Mouse (Mus musculus) right cerebral cortex, postnatal 14 days (tissue): ENCODE results near the gene Psap.
"Not testable (repeated sequence)": the region's sequence is repeated elsewhere in the genome, so short reads cannot be mapped to it uniquely, and the experiment has no call there.

Source experiments
- DNase-seq: peaks from one replicate; pipeline ENCODE4 v3.0.0; 2022

The Psap gene

GRCm38 (mm10) chr10:60277207-60278005, at the start of gene Psap:
Gene Psap (plus strand): TSS chr10:60277627.
- peak; percentile 94 for DNase-seq

- no peak for DNase-seq
Observed at GRCm38 (mm10) chr10:60227666-60228065, 49.8 kb upstream of the Psap start.

GRCm38 (mm10) chr10:60229113-60229512, 48.3 kb upstream of the Psap start:
- DNase-seq: no peak

GRCm38 (mm10) chr10:60230321-60231088, 46.9 kb upstream of the Psap start:
- DNase-seq: no peak

- no peak for DNase-seq
Observed at GRCm38 (mm10) chr10:60234006-60234405, 43.4 kb upstream of the Psap start.

- not testable (repeated sequence) for DNase-seq
Observed at GRCm38 (mm10) chr10:60235876-60236275, 41.6 kb upstream of the Psap start.

- DNase-seq: peak; percentile 54
Observed at GRCm38 (mm10) chr10:60237475-60238154, 39.8 kb upstream of the Psap start.

GRCm38 (mm10) chr10:60240416-60240815, 37.0 kb upstream of the Psap start:
- DNase-seq: no peak

GRCm38 (mm10) chr10:60243941-60244340, 33.5 kb upstream of the Psap start:
- DNase-seq: no peak

GRCm38 (mm10) chr10:60245041-60245440, 32.4 kb upstream of the Psap start:
- peak; percentile 94 for DNase-seq

- no peak for DNase-seq
Observed at GRCm38 (mm10) chr10:60245635-60246034, 31.8 kb upstream of the Psap start.

GRCm38 (mm10) chr10:60246519-60246918, 30.9 kb upstream of the Psap start:
- peak; percentile 42 for DNase-seq

- not testable (repeated sequence) for DNase-seq
Observed at GRCm38 (mm10) chr10:60248345-60248744, 29.1 kb upstream of the Psap start.

- no peak for DNase-seq
Observed at GRCm38 (mm10) chr10:60250426-60250965, 26.9 kb upstream of the Psap start.

- DNase-seq: no peak
Observed at GRCm38 (mm10) chr10:60252187-60252586, 25.2 kb upstream of the Psap start.

GRCm38 (mm10) chr10:60252606-60253005, 24.8 kb upstream of the Psap start:
- DNase-seq: no peak

GRCm38 (mm10) chr10:60256088-60256487, 21.3 kb upstream of the Psap start:
- no peak for DNase-seq

GRCm38 (mm10) chr10:60257261-60257825, 20.1 kb upstream of the Psap start:
- DNase-seq: no peak

- no peak for DNase-seq
Observed at GRCm38 (mm10) chr10:60260557-60261294, 16.7 kb upstream of the Psap start.

GRCm38 (mm10) chr10:60261530-60261929, 15.9 kb upstream of the Psap start:
- no peak for DNase-seq

GRCm38 (mm10) chr10:60262386-60262785, 15.0 kb upstream of the Psap start:
- DNase-seq: peak; percentile 91

- DNase-seq: no peak
Observed at GRCm38 (mm10) chr10:60263351-60263750, 14.1 kb upstream of the Psap start.
